Mouse (Mus musculus): ENCODE data around the gene Slc9a6. TPM values are rescaled to one million over a fixed set of nuclear protein-coding genes. Genes with fewer than 3 reads are reported as not detected.

Gene Slc9a6
- polyA plus RNA-seq, 1 experiment from 2014 or later, result 31.2 TPM

GRCm38 (mm10) chrX:56675556-56675955 lies 66.0 kb downstream of the Slc9a6 start:
- H3K27me3 ChIP-seq (replicated peaks), result no peaks in the 10 kb centered on the region
- ATAC-seq (ENCODE audit: low FRiP score, low read depth), result no peak
- no peaks in the 10 kb centered on the region for H3K4me1 ChIP-seq

GRCm38 (mm10) chrX:56677736-56678135 lies 68.2 kb downstream of the Slc9a6 start:
- no peaks in the 10 kb centered on the region for H3K27me3 ChIP-seq (replicated peaks)
- no peak overlapping the region for H3K4me3 ChIP-seq
- H3K9ac ChIP-seq, result no peak overlapping the region
- no peak for ATAC-seq (ENCODE audit: low FRiP score, low read depth)
- H3K36me3 ChIP-seq, result no peaks in the 10 kb centered on the region
- H3K4me1 ChIP-seq, result no peaks in the 10 kb centered on the region
- H3K27ac ChIP-seq, result no peak overlapping the region
- WGBS, result 88% methylated on average over 6 of the region's 6 CpGs
- no peak overlapping the region for H3K4me2 ChIP-seq (replicated peaks)
- no peaks in the 10 kb centered on the region for H3K9me3 ChIP-seq

More at GRCm38 (mm10) chrX:56675556-56675955, 66.0 kb downstream of the Slc9a6 start:
- H3K27ac ChIP-seq, result no peak overlapping the region
- H3K4me3 ChIP-seq, result no peak overlapping the region
- no peak overlapping the region for H3K9ac ChIP-seq
- H3K4me2 ChIP-seq (replicated peaks), result no peak overlapping the region
- H3K36me3 ChIP-seq, result no peaks in the 10 kb centered on the region
- H3K9me3 ChIP-seq, result no peaks in the 10 kb centered on the region
- 90% methylated on average over 6 of the region's 6 CpGs for WGBS

GRCm38 (mm10) chrX:56679066-56679465 lies 69.5 kb downstream of the Slc9a6 start:
- Histone ChIP-seq H3K9me3 (no peaks in the 10 kb centered on the region), H3K36me3 (no peaks in the 10 kb centered on the region), H3K9ac (no peak overlapping the region), H3K27ac (no peak overlapping the region), H3K4me2 (replicated peaks) (no peak overlapping the region), H3K27me3 (replicated peaks) (no peaks in the 10 kb centered on the region), H3K4me1 (no peaks in the 10 kb centered on the region), H3K4me3 (no peak overlapping the region)
- WGBS, result 83% methylated on average over 6 of the region's 6 CpGs
- no peak for ATAC-seq (ENCODE audit: low FRiP score, low read depth)

- no peak for ATAC-seq (ENCODE audit: low FRiP score, low read depth)
- WGBS, result 49% methylated on average over 1 of the region's 1 CpGs
- H3K4me2 ChIP-seq (replicated peaks), result no peak overlapping the region
These were observed 72.7 kb downstream of the Slc9a6 start for GRCm38 (mm10) chrX:56682156-56682720.

GRCm38 (mm10) chrX:56683521-56683920 lies 74.0 kb downstream of the Slc9a6 start:
- no peaks in the 10 kb centered on the region for H3K4me1 ChIP-seq
- no peaks in the 10 kb centered on the region for H3K27me3 ChIP-seq (replicated peaks)
- no peak overlapping the region for H3K9ac ChIP-seq
- H3K27ac ChIP-seq, result no peak overlapping the region
- no peaks in the 10 kb centered on the region for H3K9me3 ChIP-seq
- no peak overlapping the region for H3K4me3 ChIP-seq
- H3K4me2 ChIP-seq (replicated peaks), result no peak overlapping the region
- 78% methylated on average over 10 of the region's 10 CpGs for WGBS
- ATAC-seq (ENCODE audit: low FRiP score, low read depth), result no peak
- no peaks in the 10 kb centered on the region for H3K36me3 ChIP-seq

More at GRCm38 (mm10) chrX:56682156-56682720, 72.7 kb downstream of the Slc9a6 start:
- Histone ChIP-seq H3K9me3 (no peaks in the 10 kb centered on the region), H3K9ac (no peak overlapping the region), H3K4me1 (no peaks in the 10 kb centered on the region), H3K36me3 (no peaks in the 10 kb centered on the region), H3K27ac (no peak overlapping the region), H3K27me3 (replicated peaks) (no peaks in the 10 kb centered on the region), H3K4me3 (no peak overlapping the region)

GRCm38 (mm10) chrX:56692554-56692953 lies 83.0 kb downstream of the Slc9a6 start:
- no peaks in the 10 kb centered on the region for H3K27me3 ChIP-seq (replicated peaks)
- no peak overlapping the region for H3K9ac ChIP-seq
- 87% methylated on average over 6 of the region's 6 CpGs for WGBS
- no peak overlapping the region for H3K4me2 ChIP-seq (replicated peaks)
- no peaks in the 10 kb centered on the region for H3K9me3 ChIP-seq
- no peak overlapping the region for H3K27ac ChIP-seq
- no peaks in the 10 kb centered on the region for H3K4me1 ChIP-seq
- no peak for ATAC-seq (ENCODE audit: low FRiP score, low read depth)
- no peaks in the 10 kb centered on the region for H3K36me3 ChIP-seq
- H3K4me3 ChIP-seq, result no peak overlapping the region

- 95% methylated on average over 2 of the region's 2 CpGs for WGBS
- H3K27me3 ChIP-seq (replicated peaks), result no peaks in the 10 kb centered on the region
- H3K9ac ChIP-seq, result no peak overlapping the region
- no peaks in the 10 kb centered on the region for H3K9me3 ChIP-seq
- no peak overlapping the region for H3K4me2 ChIP-seq (replicated peaks)
- no peak overlapping the region for H3K4me3 ChIP-seq
- no peak overlapping the region for H3K27ac ChIP-seq
- no peaks in the 10 kb centered on the region for H3K4me1 ChIP-seq
- H3K36me3 ChIP-seq, result no peaks in the 10 kb centered on the region
- ATAC-seq (ENCODE audit: low FRiP score, low read depth), result no peak
These were observed 85.0 kb downstream of the Slc9a6 start for GRCm38 (mm10) chrX:56694539-56694938.

- ATAC-seq (ENCODE audit: low FRiP score, low read depth), result no peak
- H3K27me3 ChIP-seq (replicated peaks), result no peaks in the 10 kb centered on the region
- no peaks in the 10 kb centered on the region for H3K36me3 ChIP-seq
- no peak overlapping the region for H3K4me2 ChIP-seq (replicated peaks)
- no peak overlapping the region for H3K4me3 ChIP-seq
- no peaks in the 10 kb centered on the region for H3K9me3 ChIP-seq
- no peak overlapping the region for H3K27ac ChIP-seq
- no peaks in the 10 kb centered on the region for H3K4me1 ChIP-seq
- H3K9ac ChIP-seq, result no peak overlapping the region
- 82% methylated on average over 6 of the region's 6 CpGs for WGBS
These were observed 87.7 kb downstream of the Slc9a6 start for GRCm38 (mm10) chrX:56697199-56697780.

GRCm38 (mm10) chrX:56697886-56698285 lies 88.3 kb downstream of the Slc9a6 start:
- Histone ChIP-seq H3K9me3 (no peaks in the 10 kb centered on the region), H3K9ac (no peak overlapping the region), H3K27ac (no peak overlapping the region), H3K4me3 (no peak overlapping the region), H3K27me3 (replicated peaks) (no peaks in the 10 kb centered on the region), H3K36me3 (no peaks in the 10 kb centered on the region), H3K4me1 (no peaks in the 10 kb centered on the region), H3K4me2 (replicated peaks) (no peak overlapping the region)
- WGBS, result 91% methylated on average over 4 of the region's 4 CpGs
- no peak for ATAC-seq (ENCODE audit: low FRiP score, low read depth)

GRCm38 (mm10) chrX:56701261-56701660 lies 91.7 kb downstream of the Slc9a6 start:
- WGBS, result 81% methylated on average over 3 of the region's 3 CpGs
- no peaks in the 10 kb centered on the region for H3K9me3 ChIP-seq
- H3K36me3 ChIP-seq, result no peaks in the 10 kb centered on the region
- H3K4me3 ChIP-seq, result no peak overlapping the region
- H3K4me2 ChIP-seq (replicated peaks), result no peak overlapping the region
- H3K4me1 ChIP-seq, result no peaks in the 10 kb centered on the region
- H3K9ac ChIP-seq, result no peak overlapping the region
- H3K27me3 ChIP-seq (replicated peaks), result no peaks in the 10 kb centered on the region
- ATAC-seq (ENCODE audit: low FRiP score, low read depth), result no peak
- H3K27ac ChIP-seq, result no peak overlapping the region

- WGBS, result 84% methylated on average over 8 of the region's 8 CpGs
- no peaks in the 10 kb centered on the region for H3K9me3 ChIP-seq
- no peaks in the 10 kb centered on the region for H3K27me3 ChIP-seq (replicated peaks)
- no peak overlapping the region for H3K4me2 ChIP-seq (replicated peaks)
- H3K27ac ChIP-seq, result no peak overlapping the region
- no peak overlapping the region for H3K4me3 ChIP-seq
- H3K4me1 ChIP-seq, result no peaks in the 10 kb centered on the region
- no peak overlapping the region for H3K9ac ChIP-seq
- no peak for ATAC-seq (ENCODE audit: low FRiP score, low read depth)
- H3K36me3 ChIP-seq, result no peaks in the 10 kb centered on the region
These were observed 94.5 kb downstream of the Slc9a6 start for GRCm38 (mm10) chrX:56703965-56704562.

GRCm38 (mm10) chrX:56708592-56709370 lies 99.2 kb downstream of the Slc9a6 start:
- H3K4me3 ChIP-seq, result no peak overlapping the region
- WGBS, result 84% methylated on average over 6 of the region's 6 CpGs
- no peaks in the 10 kb centered on the region for H3K4me1 ChIP-seq
- H3K36me3 ChIP-seq, result no peaks in the 10 kb centered on the region
- H3K27me3 ChIP-seq (replicated peaks), result no peaks in the 10 kb centered on the region
- H3K9ac ChIP-seq, result no peak overlapping the region
- no peak overlapping the region for H3K27ac ChIP-seq
- no peaks in the 10 kb centered on the region for H3K9me3 ChIP-seq
- ATAC-seq (ENCODE audit: low FRiP score, low read depth), result no peak
- H3K4me2 ChIP-seq (replicated peaks), result no peak overlapping the region

Data from neural tube, embryonic 12.5 days (tissue).